Mouse (Mus musculus): ENCODE data around the gene Pi16. TPM values are rescaled to one million over a fixed set of nuclear protein-coding genes. Genes with fewer than 3 reads are reported as not detected.

Gene Pi16
- polyA plus RNA-seq, 2 experiments: 0.39 to 0.97 TPM

DNA sequence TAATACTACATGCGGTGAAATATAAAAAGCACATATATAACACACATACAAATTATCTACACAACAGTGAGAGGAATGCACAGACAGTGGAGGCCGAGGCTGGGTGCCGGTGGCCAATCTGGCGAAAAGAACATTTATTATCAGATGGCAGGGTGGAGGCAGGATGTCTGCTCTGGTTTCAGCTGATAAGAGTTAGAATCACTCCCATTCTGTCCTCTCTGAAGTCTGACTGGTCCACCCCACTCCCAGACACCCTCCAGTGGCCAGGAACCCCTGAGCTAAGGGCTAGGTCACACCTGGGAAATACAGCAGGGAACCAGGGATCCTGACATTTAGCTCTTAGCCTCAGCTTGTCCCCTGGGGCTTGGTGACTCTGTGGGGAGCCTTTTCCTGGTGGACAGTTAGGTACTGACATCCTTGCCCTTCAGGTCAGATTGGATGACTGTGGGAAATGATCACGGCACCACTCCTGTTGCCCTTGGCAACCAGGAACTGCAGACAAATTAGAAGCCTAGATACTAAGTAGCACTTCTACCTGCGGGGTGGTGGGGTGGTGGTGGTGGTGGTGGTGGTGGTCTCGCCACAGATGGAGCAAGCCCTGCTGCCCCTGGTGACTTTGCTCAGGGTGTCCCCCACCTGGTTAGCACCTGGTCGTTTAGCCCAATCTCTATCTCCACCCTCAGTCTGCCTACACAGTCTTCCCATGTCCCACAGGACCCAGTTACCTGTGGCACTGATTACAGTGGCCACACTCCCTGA is 2.6 kb downstream of the Pi16 start:
- no peak; the same call in 1 of the 2 replicates for TF ChIP-seq EP300 (IDR thresholded peaks at IDR 0.05; ENCODE audit: low read depth)
- no peak for TF ChIP-seq CTCF (IDR thresholded peaks at IDR 0.05; ENCODE audit: low read depth)
- Histone ChIP-seq H3K36me3 (replicated peaks; ENCODE audit: control insufficient read depth, insufficient read depth, low read depth) (no peaks in the 10 kb centered on the region), H3K27me3 (ENCODE audit: control insufficient read depth, insufficient read depth, low read length) (peaks cover 9% of the 10 kb centered on the region), H3K27ac (no peak overlapping the region), H3K4me2 (ENCODE audit: low read depth) (no peak overlapping the region), H3K9me3 (ENCODE audit: control insufficient read depth, low read length) (no peaks in the 10 kb centered on the region), H3K4me3 (ENCODE audit: insufficient read depth in 1 of 2, low read depth in 2 of 2, low read length in 2 of 2) (no peak overlapping the region), H3K4me1 (replicated peaks; ENCODE audit: control insufficient read depth in 2 of 2, insufficient read depth in 2 of 2, low read length in 1 of 2) (peaks cover 0 to 6% of the 10 kb centered on the region in 2 experiments; a peak in 2 of 4 replicates), H3K9ac (replicated peaks) (no peak overlapping the region)
- 29% methylated on average over 8 of the region's 8 CpGs for WGBS (ENCODE audit: insufficient replicate concordance)
- DNase-seq (ENCODE audit: low read depth in 3 of 3, low spot score in 3 of 3) (no peak), ATAC-seq (ENCODE audit: insufficient read depth) (no peak)

DNA sequence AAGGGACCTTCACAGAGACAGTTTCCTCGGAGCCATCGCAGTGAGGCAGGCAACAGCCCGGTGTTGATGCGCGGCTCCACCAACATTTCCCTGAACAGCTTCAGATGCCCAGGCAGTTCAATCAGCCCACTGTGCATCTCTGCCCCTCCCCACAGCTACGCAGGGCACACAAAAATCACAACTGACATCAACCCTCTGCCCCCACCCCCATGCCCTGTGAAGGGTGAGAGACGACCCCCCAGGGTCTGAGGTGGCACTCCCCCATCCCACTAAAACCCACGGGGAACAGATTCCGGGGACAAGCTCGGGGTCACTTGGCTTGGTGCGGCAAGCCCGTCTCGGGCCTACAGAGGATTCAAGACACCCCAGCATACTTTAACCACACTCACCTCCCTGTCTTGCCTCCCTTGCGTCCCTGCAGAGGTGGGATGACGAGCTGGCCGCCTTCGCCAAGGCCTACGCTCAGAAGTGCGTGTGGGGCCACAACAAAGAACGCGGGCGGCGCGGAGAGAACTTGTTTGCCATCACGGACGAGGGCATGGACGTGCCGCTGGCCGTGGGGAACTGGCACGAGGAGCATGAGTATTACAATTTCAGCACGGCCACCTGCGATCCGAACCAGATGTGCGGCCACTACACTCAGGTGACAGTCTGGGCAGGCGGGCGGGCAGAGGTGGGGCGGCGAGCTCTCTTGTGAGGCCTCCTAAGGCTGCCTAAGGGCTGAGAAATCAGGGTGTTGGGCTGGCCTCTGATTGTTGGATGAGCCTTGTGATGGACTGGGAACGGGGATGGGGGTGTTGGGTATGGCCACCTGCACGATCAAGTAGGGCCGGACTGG is 4.5 kb downstream of the Pi16 start:
- ATAC-seq (ENCODE audit: insufficient read depth): no peak
- Histone ChIP-seq H3K9me3 (ENCODE audit: control insufficient read depth, low read length) (no peaks in the 10 kb centered on the region), H3K9ac (replicated peaks) (no peak overlapping the region), H3K4me2 (ENCODE audit: low read depth) (no peak overlapping the region), H3K27me3 (ENCODE audit: control insufficient read depth, insufficient read depth, low read length) (peaks cover 14% of the 10 kb centered on the region), H3K4me3 (ENCODE audit: insufficient read depth in 1 of 2, low read depth in 2 of 2, low read length in 2 of 2) (no peak overlapping the region), H3K4me1 (replicated peaks; ENCODE audit: control insufficient read depth in 2 of 2, insufficient read depth in 2 of 2, low read length in 1 of 2) (peaks cover 0 to 6% of the 10 kb centered on the region in 2 experiments; a peak in 2 of 4 replicates), H3K27ac (no peak overlapping the region), H3K36me3 (replicated peaks; ENCODE audit: control insufficient read depth, insufficient read depth, low read depth) (no peaks in the 10 kb centered on the region)
- no peak for TF ChIP-seq CTCF (IDR thresholded peaks at IDR 0.05; ENCODE audit: low read depth)
- TF ChIP-seq EP300 (IDR thresholded peaks at IDR 0.05; ENCODE audit: low read depth): no peak
- no peak for DNase-seq (ENCODE audit: low read depth in 3 of 3, low spot score in 3 of 3)
- 54% methylated on average over 41 of the region's 41 CpGs for WGBS (ENCODE audit: insufficient replicate concordance)

- DNase-seq (ENCODE audit: low read depth in 3 of 3, low spot score in 3 of 3) (no peak), ATAC-seq (ENCODE audit: insufficient read depth) (no peak)
- Histone ChIP-seq H3K4me1 (replicated peaks; ENCODE audit: control insufficient read depth in 2 of 2, insufficient read depth in 2 of 2, low read length in 1 of 2) (peaks cover 0 to 6% of the 10 kb centered on the region in 2 experiments; a peak in 2 of 4 replicates), H3K4me2 (ENCODE audit: low read depth) (0 out of 2 replicates have a peak overlapping the region, but pooled peaks have one; percentile 1), H3K36me3 (replicated peaks; ENCODE audit: control insufficient read depth, insufficient read depth, low read depth) (no peaks in the 10 kb centered on the region), H3K9me3 (ENCODE audit: control insufficient read depth, low read length) (no peaks in the 10 kb centered on the region), H3K27me3 (ENCODE audit: control insufficient read depth, insufficient read depth, low read length) (peaks cover 14% of the 10 kb centered on the region), H3K9ac (replicated peaks) (no peak overlapping the region), H3K4me3 (ENCODE audit: insufficient read depth in 1 of 2, low read depth in 2 of 2, low read length in 2 of 2) (no peak overlapping the region), H3K27ac (no peak overlapping the region)
- 42% methylated on average over 18 of the region's 18 CpGs for WGBS (ENCODE audit: insufficient replicate concordance)
- TF ChIP-seq CTCF (IDR thresholded peaks at IDR 0.05; ENCODE audit: low read depth): no peak
- no peak for TF ChIP-seq EP300 (IDR thresholded peaks at IDR 0.05; ENCODE audit: low read depth)
Observed at GRCm38 (mm10) chr17:29322603-29322962, 5.1 kb downstream of the Pi16 start.

- whole genome bisulfite sequencing (ENCODE audit: insufficient replicate concordance): 21% methylated on average over 3 of the region's 3 CpGs
- no peak overlapping the region for H3K9ac ChIP-seq (replicated peaks)
- no peaks in the 10 kb centered on the region for H3K9me3 ChIP-seq (ENCODE audit: control insufficient read depth, low read length)
- H3K4me3 ChIP-seq (ENCODE audit: insufficient read depth in 1 of 2, low read depth in 2 of 2, low read length in 2 of 2): no peak overlapping the region
- TF ChIP-seq EP300 (IDR thresholded peaks at IDR 0.05; ENCODE audit: low read depth) (no peak), CTCF (IDR thresholded peaks at IDR 0.05; ENCODE audit: low read depth) (no peak)
- H3K27ac ChIP-seq: no peak overlapping the region
- H3K4me2 ChIP-seq (ENCODE audit: low read depth): no peak overlapping the region
- H3K27me3 ChIP-seq (ENCODE audit: control insufficient read depth, insufficient read depth, low read length): peaks cover 14% of the 10 kb centered on the region
- DNase-seq (ENCODE audit: low read depth in 3 of 3, low spot score in 3 of 3): no peak
- no peaks in the 10 kb centered on the region for H3K36me3 ChIP-seq (replicated peaks; ENCODE audit: control insufficient read depth, insufficient read depth, low read depth)
- peaks cover 0 to 6% of the 10 kb centered on the region in 2 experiments; a peak in 2 of 4 replicates for H3K4me1 ChIP-seq (replicated peaks; ENCODE audit: control insufficient read depth in 2 of 2, insufficient read depth in 2 of 2, low read length in 1 of 2)
- ATAC-seq (ENCODE audit: insufficient read depth): no peak
Observed at GRCm38 (mm10) chr17:29323625-29324024, 6.1 kb downstream of the Pi16 start.

- Histone ChIP-seq H3K9me3 (ENCODE audit: control insufficient read depth, low read length) (no peaks in the 10 kb centered on the region), H3K4me1 (replicated peaks; ENCODE audit: control insufficient read depth in 2 of 2, insufficient read depth in 2 of 2, low read length in 1 of 2) (0 out of 4 replicates have a peak, but pooled peaks cover 0 to 3% of the 10 kb centered on the region in 2 experiments), H3K9ac (replicated peaks) (no peak overlapping the region), H3K4me3 (ENCODE audit: insufficient read depth in 1 of 2, low read depth in 2 of 2, low read length in 2 of 2) (no peak overlapping the region), H3K4me2 (ENCODE audit: low read depth) (no peak overlapping the region), H3K27me3 (ENCODE audit: control insufficient read depth, insufficient read depth, low read length) (peaks cover 14% of the 10 kb centered on the region), H3K36me3 (replicated peaks; ENCODE audit: control insufficient read depth, insufficient read depth, low read depth) (no peaks in the 10 kb centered on the region), H3K27ac (no peak overlapping the region)
- no peak for DNase-seq (ENCODE audit: low read depth in 3 of 3, low spot score in 3 of 3)
- no peak for TF ChIP-seq CTCF (IDR thresholded peaks at IDR 0.05; ENCODE audit: low read depth)
- TF ChIP-seq EP300 (IDR thresholded peaks at IDR 0.05; ENCODE audit: low read depth): no peak
- 69% methylated on average over 13 of the region's 13 CpGs for WGBS (ENCODE audit: insufficient replicate concordance)
- ATAC-seq (ENCODE audit: insufficient read depth): no peak
Observed at GRCm38 (mm10) chr17:29325831-29326230, 8.4 kb downstream of the Pi16 start.
